Mouse (Mus musculus) limb, embryonic 12.5 days (tissue): ENCODE measurements around the gene Fbf1. TPM values are rescaled to one million over a fixed set of nuclear protein-coding genes. Genes with fewer than 3 reads are reported as not detected.
A peak's percentile ranks its signal among the peaks of the same experiment; 100 is the strongest.

ENCODE experiments used
- ATAC-seq: fragments of 200-750 bp; cut with Nextera tagmentation; 2 replicates; pipeline ENCODE4 v1.8.0; 2017; ENCODE audit warnings: low read depth, moderate TSS enrichment; ENCODE audit not compliant: insufficient number of reproducible peaks, insufficient read depth, low FRiP score, low TSS enrichment
- H3K27ac ChIP-seq: fragments of 300-500 bp; sonication (generic); 2 replicates; pipeline ENCODE4 v1.5.1; 2016; ENCODE audit warnings: mild to moderate bottlenecking, moderate library complexity
- H3K27me3 ChIP-seq: fragments of 300-500 bp; sonication (generic); 2 replicates; pipeline ENCODE4 v1.6.1; 2016; ENCODE audit warnings: mild to moderate bottlenecking, moderate library complexity
- H3K36me3 ChIP-seq: fragments of 300-500 bp; sonication (generic); 2 replicates; pipeline ENCODE4 v1.6.1; 2016; ENCODE audit warnings: mild to moderate bottlenecking, moderate library complexity
- H3K4me1 ChIP-seq: fragments of 300-500 bp; sonication (generic); replicated peaks from 2 replicates; pipeline ENCODE4 v1.6.1; 2016
- H3K4me2 ChIP-seq: fragments of 300-500 bp; sonication (generic); 2 replicates; pipeline ENCODE4 v1.6.1; 2016; ENCODE audit warnings: mild to moderate bottlenecking, moderate library complexity
- H3K4me3 ChIP-seq: fragments of 300-500 bp; sonication (generic); replicated peaks from 2 replicates; pipeline ENCODE4 v1.5.1; 2016; ENCODE audit warnings: mild to moderate bottlenecking
- H3K9ac ChIP-seq: fragments of 300-500 bp; sonication (generic); replicated peaks from 2 replicates; pipeline ENCODE4 v1.6.1; 2016; ENCODE audit warnings: mild to moderate bottlenecking, moderate library complexity
- H3K9me3 ChIP-seq: fragments of 300-500 bp; sonication (generic); 2 replicates; pipeline ENCODE4 v1.6.1; 2016; ENCODE audit warnings: mild to moderate bottlenecking, moderate library complexity
- WGBS: fragments of 180-500 bp; shearing (Covaris S2); methylation state at CpG from one replicate; pipeline ENCODE4 v1.1.7; 2016; 5-methylcytosine and 5-hydroxymethylcytosine counted together
- polyA plus RNA-seq: library from polyadenylated mRNA; unstranded; fragments of >200 nt; fragmentation: Nextera tagmentation; extraction: Ambion mirVana; gene quantifications from 2 replicates; pipeline ENCODE4 v1.2.1, GENCODE M21; 2016

The Fbf1 gene
- polyA plus RNA-seq, 1 experiment from 2014 or later, result 54.0 TPM

GRCm38 (mm10) chr11:116201151-116201550, 33.2 kb upstream of the Fbf1 start:
- H3K27ac ChIP-seq, result no peak overlapping the region
- WGBS, result 85% methylated on average over 2 of the region's 2 CpGs
- no peaks in the 10 kb centered on the region for H3K9me3 ChIP-seq
- no peak for ATAC-seq
- no peak overlapping the region for H3K4me3 ChIP-seq
- peaks cover 41% of the 10 kb centered on the region for H3K36me3 ChIP-seq
- H3K4me2 ChIP-seq, result no peak overlapping the region
- peaks cover 7% of the 10 kb centered on the region for H3K4me1 ChIP-seq
- H3K9ac ChIP-seq, result no peak overlapping the region
- H3K27me3 ChIP-seq, result no peaks in the 10 kb centered on the region

GRCm38 (mm10) chr11:116198639-116199531, 30.9 kb upstream of the Fbf1 start, which contains the start of the genes Ten1 and Acox1:
Gene Ten1, plus strand, starts transcription at chr11:116198855.
Gene Acox1, minus strand, starts transcription at chr11:116199045.
- Histone ChIP-seq H3K4me3 (peak within 1 kb of the TSS; percentile 76), H3K9me3 (no peaks in the 10 kb centered on the region), H3K4me1 (peaks cover 7% of the 10 kb centered on the region), H3K9ac (peak within 1 kb of the TSS; percentile 82), H3K36me3 (peaks cover 28% of the 10 kb centered on the region; the same call in 1 of the 2 replicates), H3K4me2 (peak within 1 kb of the TSS; percentile 81), H3K27me3 (no peaks in the 10 kb centered on the region), H3K27ac (peak within 1 kb of the TSS; percentile 92)
- ATAC-seq, result peak; percentile 96
- WGBS, result under 1% methylated on average over 59 of the region's 62 CpGs

- 24% methylated on average over 13 of the region's 13 CpGs for WGBS
- Histone ChIP-seq H3K4me2 (peak overlapping the region; percentile 81), H3K27me3 (no peaks in the 10 kb centered on the region), H3K27ac (no peak overlapping the region), H3K4me3 (peak overlapping the region; percentile 76), H3K36me3 (peaks cover 23% of the 10 kb centered on the region; the same call in 1 of the 2 replicates), H3K4me1 (peaks cover 7% of the 10 kb centered on the region), H3K9ac (peak overlapping the region; percentile 82), H3K9me3 (no peaks in the 10 kb centered on the region)
- ATAC-seq, result no peak
Observed at GRCm38 (mm10) chr11:116198132-116198531, 30.2 kb upstream of the Fbf1 start.

GRCm38 (mm10) chr11:116197584-116197906, 29.6 kb upstream of the Fbf1 start:
- Histone ChIP-seq H3K36me3 (peaks cover 23% of the 10 kb centered on the region; the same call in 1 of the 2 replicates), H3K4me3 (no peak overlapping the region), H3K27ac (no peak overlapping the region), H3K27me3 (no peaks in the 10 kb centered on the region), H3K9ac (no peak overlapping the region), H3K4me2 (peak overlapping the region; percentile 81), H3K4me1 (peaks cover 7% of the 10 kb centered on the region), H3K9me3 (no peaks in the 10 kb centered on the region)
- ATAC-seq, result no peak
- 89% methylated on average over 6 of the region's 6 CpGs for WGBS

GRCm38 (mm10) chr11:116196866-116197583, 29.1 kb upstream of the Fbf1 start:
- peaks cover 18% of the 10 kb centered on the region; the same call in 1 of the 2 replicates for H3K36me3 ChIP-seq
- no peaks in the 10 kb centered on the region for H3K27me3 ChIP-seq
- 94% methylated on average over 18 of the region's 18 CpGs for WGBS
- H3K4me3 ChIP-seq, result no peak overlapping the region
- H3K9me3 ChIP-seq, result no peaks in the 10 kb centered on the region
- H3K4me2 ChIP-seq, result peak overlapping the region; percentile 81
- no peak for ATAC-seq
- peaks cover 7% of the 10 kb centered on the region for H3K4me1 ChIP-seq
- H3K27ac ChIP-seq, result no peak overlapping the region
- no peak overlapping the region for H3K9ac ChIP-seq

GRCm38 (mm10) chr11:116196336-116196735, 28.4 kb upstream of the Fbf1 start:
- H3K4me2 ChIP-seq, result no peak overlapping the region
- WGBS, result 87% methylated on average over 3 of the region's 3 CpGs
- H3K9me3 ChIP-seq, result no peaks in the 10 kb centered on the region
- peaks cover 19% of the 10 kb centered on the region; the same call in 1 of the 2 replicates for H3K36me3 ChIP-seq
- no peak overlapping the region for H3K27ac ChIP-seq
- H3K9ac ChIP-seq, result no peak overlapping the region
- H3K4me3 ChIP-seq, result no peak overlapping the region
- H3K27me3 ChIP-seq, result no peaks in the 10 kb centered on the region
- peaks cover 7% of the 10 kb centered on the region for H3K4me1 ChIP-seq
- ATAC-seq, result no peak

GRCm38 (mm10) chr11:116195252-116195651, 27.3 kb upstream of the Fbf1 start:
- Histone ChIP-seq H3K36me3 (peaks cover 24% of the 10 kb centered on the region; the same call in 1 of the 2 replicates), H3K27me3 (no peaks in the 10 kb centered on the region), H3K4me1 (peaks cover 7% of the 10 kb centered on the region), H3K4me3 (no peak overlapping the region), H3K27ac (no peak overlapping the region), H3K9me3 (no peaks in the 10 kb centered on the region), H3K4me2 (no peak overlapping the region), H3K9ac (no peak overlapping the region)
- WGBS, result 74% methylated on average over 5 of the region's 5 CpGs
- ATAC-seq, result no peak

- no peak for ATAC-seq
- no peaks in the 10 kb centered on the region for H3K27me3 ChIP-seq
- peaks cover 6% of the 10 kb centered on the region for H3K4me1 ChIP-seq
- no peak overlapping the region for H3K4me2 ChIP-seq
- H3K9ac ChIP-seq, result no peak overlapping the region
- H3K36me3 ChIP-seq, result peaks cover 29% of the 10 kb centered on the region
- H3K4me3 ChIP-seq, result no peak overlapping the region
- H3K27ac ChIP-seq, result no peak overlapping the region
- WGBS, result 96% methylated on average over 8 of the region's 8 CpGs
- no peaks in the 10 kb centered on the region for H3K9me3 ChIP-seq
Observed at GRCm38 (mm10) chr11:116194619-116195018, 26.7 kb upstream of the Fbf1 start.

GRCm38 (mm10) chr11:116187226-116187930, 19.4 kb upstream of the Fbf1 start:
- Histone ChIP-seq H3K4me3 (no peak overlapping the region), H3K4me1 (no peaks in the 10 kb centered on the region), H3K4me2 (no peak overlapping the region), H3K27me3 (no peaks in the 10 kb centered on the region), H3K9ac (no peak overlapping the region), H3K9me3 (no peaks in the 10 kb centered on the region), H3K27ac (no peak overlapping the region), H3K36me3 (peaks cover 74% of the 10 kb centered on the region)
- ATAC-seq, result no peak
- 67% methylated on average over 11 of the region's 11 CpGs for WGBS

- Histone ChIP-seq H3K36me3 (peaks cover 81% of the 10 kb centered on the region), H3K9ac (no peak overlapping the region), H3K27me3 (no peaks in the 10 kb centered on the region), H3K4me2 (no peak overlapping the region), H3K27ac (peak overlapping the region; percentile 70), H3K9me3 (no peaks in the 10 kb centered on the region), H3K4me3 (no peak overlapping the region), H3K4me1 (no peaks in the 10 kb centered on the region)
- WGBS, result 86% methylated on average over 11 of the region's 11 CpGs
- no peak for ATAC-seq
Observed at GRCm38 (mm10) chr11:116186360-116186759, 18.4 kb upstream of the Fbf1 start.

GRCm38 (mm10) chr11:116185836-116186235, 17.9 kb upstream of the Fbf1 start:
- H3K27ac ChIP-seq, result no peak overlapping the region
- H3K27me3 ChIP-seq, result no peaks in the 10 kb centered on the region
- no peak overlapping the region for H3K9ac ChIP-seq
- peaks cover 80% of the 10 kb centered on the region for H3K36me3 ChIP-seq
- 86% methylated on average over 3 of the region's 3 CpGs for WGBS
- H3K9me3 ChIP-seq, result no peaks in the 10 kb centered on the region
- H3K4me3 ChIP-seq, result no peak overlapping the region
- no peak overlapping the region for H3K4me2 ChIP-seq
- H3K4me1 ChIP-seq, result no peaks in the 10 kb centered on the region
- ATAC-seq, result no peak
